Mouse (Mus musculus) cerebellum, postnatal 10 days (tissue): Measurements from ENCODE around the gene Cacna1b.

ENCODE experiments used
- DNase-seq, 2 experiments: peaks; one replicate each; pipeline ENCODE4 v3.0.0; 2021; ENCODE audit warnings: mixed read lengths in 2 of 2

The Cacna1b gene

DNA sequence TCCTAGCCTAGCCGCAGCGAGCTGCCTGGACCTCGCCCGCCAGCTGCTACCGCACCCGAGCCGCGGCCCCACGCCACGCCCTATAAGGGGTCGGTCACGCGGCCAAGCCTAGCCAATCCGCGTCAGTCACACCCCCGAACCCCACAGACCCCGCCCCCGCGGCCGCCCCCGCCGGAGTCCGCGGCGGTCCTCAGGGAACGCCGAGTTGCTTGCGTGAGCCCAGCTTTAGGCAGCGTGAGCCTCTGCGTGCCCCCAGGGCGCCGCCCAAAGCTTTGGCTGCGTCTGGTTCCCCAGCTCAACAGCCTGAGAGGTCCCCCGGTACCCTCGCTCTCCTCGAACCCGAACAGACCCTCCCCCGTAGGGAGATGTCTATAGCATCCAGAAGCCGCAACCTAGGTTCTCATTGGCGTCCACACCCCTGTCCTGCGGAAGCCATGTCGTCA lies at the start of gene Cacna1b:
Gene Cacna1b, minus strand, starts transcription at position 38 of the 443 bp plus-strand sequence.
- peak; percentile 99 for DNase-seq

DNA sequence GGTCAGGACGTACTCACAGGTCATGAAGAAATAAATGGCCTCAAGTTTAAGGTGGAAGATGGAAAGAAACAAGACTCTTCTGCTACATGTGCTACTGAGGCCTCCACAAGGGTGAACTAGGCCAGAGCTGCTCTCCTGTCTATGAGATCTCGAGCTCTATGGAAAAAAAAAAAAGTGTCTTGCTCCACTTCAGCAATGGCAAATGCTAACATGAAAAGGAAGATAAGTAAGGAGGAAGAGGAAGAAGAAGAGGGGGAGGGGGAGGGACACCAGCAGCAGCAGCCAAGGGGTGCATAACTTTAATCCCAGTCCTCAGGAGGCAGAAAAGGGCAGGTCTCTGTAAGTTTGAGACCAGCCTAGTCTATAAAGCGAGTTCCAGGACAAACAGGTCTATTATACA lies 46.8 kb upstream of the Cacna1b start:
- DNase-seq = no peak

DNA sequence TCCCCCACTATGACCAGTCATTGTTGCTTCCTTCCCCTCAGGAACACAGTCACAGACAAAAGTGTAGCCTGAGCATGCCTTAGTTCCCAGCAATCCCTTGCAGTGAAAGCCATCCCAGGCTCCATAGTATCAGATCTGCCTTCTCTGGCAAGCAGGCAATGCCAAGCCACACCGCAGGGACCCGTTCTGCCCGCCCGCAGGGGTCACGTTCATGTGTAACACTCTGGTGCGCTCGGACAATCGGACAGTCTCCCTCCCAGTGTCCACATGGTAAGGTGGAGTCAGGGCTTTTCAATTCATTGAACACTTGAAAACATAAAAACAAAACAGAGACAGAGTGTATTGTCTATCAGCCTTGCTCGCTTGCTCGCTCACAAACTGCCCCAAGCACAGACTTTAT lies 44.7 kb upstream of the Cacna1b start:
- peak; percentile 9 to 44 for DNase-seq

DNA sequence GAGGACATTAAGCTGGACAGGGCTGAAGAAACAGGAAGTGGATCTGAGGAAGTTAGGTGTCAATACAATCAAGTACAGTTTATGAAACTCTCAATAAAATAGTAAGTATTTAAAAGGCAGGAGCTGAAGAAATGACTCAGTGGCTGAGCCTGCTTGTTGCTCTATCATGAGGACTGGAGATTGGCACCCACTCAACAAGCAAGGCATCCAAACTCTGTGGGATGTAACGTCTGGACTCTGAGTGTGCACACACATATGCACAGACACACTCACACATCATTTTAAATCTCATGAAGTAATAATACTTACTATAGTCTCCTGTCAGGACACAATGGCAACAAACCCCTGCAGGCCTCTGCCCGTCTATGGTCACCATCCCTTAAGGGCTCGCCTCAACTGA lies 44.1 kb upstream of the Cacna1b start:
- no peak for DNase-seq

DNA sequence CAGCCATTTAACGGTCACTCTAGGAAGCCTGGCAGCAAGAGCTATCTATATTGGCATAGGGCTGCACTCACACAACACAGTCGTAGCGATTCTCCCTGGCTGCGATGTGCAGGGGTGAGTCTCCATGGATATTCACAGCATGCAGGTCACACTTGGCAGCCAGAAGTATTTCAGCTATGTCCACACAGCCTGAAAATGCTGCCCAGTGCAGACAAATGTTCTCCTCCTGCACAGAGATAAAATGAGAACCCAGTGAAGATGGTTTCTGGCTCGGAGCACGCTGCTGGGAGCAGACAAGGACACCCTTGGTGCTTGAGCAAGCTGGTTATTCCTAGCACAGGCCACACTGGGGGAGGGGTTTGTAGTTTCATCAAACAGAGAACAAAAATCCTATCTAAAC lies 43.2 kb upstream of the Cacna1b start:
- peak; percentile 6 to 13 for DNase-seq

DNA sequence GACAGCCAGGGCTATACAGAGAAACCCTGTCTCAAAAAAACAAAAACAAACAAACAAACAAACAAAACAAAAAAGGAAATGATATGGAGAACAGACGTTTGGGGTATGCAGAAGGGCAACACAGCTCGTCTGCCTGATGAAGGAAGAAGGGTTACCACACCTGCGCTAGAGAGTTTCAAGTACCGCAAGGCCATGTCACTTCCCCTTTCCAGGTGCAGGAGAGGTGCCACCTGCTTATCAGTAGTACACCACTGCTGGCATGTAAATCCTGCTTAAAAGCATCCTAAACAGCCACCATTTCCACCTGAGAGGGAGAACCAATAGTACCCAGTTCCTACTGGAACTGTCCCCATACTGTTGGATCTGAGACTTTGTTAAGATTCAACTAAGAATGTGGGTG lies 42.7 kb upstream of the Cacna1b start:
- DNase-seq = no peak

DNA sequence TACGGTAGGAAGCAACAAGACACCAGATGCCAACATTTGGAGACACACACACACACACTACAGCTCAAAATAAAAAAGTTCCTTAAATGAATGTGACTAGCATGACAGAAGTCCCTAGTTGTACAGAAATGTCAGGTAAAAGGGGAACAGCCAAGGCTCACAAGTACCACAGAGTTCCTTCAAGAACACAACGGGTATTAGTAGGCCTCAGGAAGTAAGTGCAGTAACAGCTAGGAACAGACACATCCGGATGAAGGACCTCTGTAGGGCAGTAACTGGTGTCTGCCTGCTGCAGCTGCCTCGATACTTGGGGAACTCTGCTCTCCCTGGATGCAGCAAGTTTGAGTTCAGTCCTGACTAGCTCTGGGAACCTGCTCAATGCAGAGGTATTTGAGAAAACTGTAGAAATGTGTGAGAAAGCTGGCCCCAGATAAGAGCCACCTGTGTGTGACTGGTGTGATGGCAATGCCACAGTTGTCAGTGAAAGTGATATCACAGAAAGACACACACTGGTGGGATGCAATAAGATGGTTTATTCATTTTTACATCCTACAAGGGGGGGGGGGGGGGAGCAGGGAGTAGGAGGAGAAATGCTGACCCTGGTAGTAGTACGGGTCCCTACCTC lies 34.0 kb upstream of the Cacna1b start:
- no peak for DNase-seq

DNA sequence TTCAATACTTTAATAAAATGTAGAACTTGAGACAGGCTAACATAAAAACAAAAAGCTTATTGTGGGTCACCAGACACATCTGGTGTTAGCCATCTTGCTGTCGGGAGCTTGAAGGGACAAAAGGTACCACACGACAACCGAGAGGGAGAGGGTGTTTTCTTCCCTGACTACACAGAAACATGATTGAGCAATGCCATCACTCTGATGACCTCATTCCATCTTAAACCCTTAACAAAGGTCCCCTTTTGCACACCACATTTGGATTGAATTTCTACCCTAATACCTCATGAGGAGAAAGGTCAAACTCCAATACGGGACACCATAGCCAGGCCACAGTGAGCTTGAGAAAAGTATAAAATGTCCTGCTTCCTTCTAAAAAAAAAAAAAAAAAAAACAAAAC lies 24.3 kb upstream of the Cacna1b start:
- no peak for DNase-seq

DNA sequence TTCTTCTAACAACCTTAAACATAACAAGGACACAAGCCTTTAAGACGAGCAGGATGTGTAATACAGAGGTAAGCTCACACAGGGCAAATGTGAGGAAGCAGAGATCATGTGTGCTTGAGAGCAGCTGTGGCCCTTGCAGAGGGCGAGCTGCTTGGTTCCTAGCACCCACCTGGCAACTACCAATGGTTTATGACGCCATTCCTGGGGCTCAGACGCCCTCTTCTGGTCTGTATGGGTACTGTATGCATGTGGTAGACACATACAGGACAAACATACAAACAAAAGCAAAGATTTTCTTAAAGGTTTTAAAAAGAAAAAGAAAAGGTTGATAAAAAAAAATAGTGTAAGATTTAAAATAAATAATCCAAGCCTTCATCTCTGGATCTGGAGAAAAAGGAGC lies 18.3 kb upstream of the Cacna1b start:
- DNase-seq = no peak

DNA sequence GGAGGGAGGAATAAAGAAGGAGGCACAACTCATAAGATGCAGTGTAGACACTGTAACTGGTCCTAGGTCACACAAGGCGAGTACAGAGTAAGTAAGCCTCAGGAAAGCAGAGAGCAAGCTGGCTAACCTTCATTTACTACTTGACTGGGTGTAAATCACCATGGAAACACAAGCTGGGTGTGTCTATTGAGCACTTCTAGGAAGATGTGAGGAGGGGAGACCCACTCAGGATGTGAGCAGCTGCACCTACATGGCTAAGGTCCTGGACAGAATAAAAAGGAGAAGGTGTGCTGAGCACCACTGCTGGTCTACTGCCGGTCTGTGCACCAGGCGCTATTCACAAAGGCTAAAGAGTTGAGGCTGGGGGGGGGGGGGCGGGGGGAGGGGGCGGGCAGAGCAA lies 13.9 kb upstream of the Cacna1b start:
- no peak for DNase-seq

DNA sequence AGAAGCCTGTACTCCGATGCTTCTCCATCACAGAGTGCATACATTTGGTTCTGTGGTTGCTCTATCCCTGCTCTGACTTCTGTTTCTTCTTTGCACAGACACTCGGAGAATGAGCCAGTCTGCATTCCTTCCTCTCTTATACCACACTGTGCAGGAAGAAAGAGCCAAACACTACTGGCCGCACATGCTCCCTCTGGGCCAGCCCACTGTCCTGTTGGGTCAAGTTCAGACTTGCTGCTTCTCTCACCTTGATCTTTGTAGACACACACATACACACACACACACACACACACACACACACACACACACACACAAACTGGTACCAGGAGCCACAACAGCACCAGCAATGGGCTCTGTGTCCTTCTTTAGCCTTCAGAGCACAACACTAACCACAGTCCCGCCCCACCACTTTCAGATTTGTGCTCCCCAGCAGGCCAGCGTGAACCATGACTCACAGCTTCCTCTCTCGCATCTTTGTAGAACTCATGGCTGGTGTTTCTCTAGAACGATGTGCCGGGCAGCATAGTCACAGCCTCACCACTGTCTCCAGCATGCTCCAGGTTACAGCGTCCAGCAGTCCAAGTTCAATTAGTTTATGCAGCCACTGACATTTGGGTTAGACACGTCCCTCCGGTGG lies 13.1 kb upstream of the Cacna1b start:
- DNase-seq = no peak

DNA sequence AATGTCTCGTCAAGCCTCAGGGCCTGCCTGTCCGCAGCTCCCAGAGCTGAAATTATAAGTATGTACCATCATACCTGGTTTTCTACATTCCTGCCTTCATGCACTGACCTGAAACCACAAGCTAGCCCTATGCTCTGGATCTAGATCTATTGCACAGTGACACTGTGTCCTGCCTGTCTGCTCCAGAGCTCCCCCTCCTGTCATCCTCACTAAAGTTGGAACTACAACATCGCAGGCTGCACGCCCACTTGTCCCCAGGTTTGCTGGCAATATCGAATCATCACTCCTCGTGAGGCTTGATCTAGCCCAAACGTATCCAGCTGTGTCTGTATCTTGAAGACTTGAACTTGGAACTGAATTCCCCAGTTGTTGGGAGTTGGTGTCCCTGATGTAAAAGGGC lies 11.9 kb upstream of the Cacna1b start:
- peak; percentile 27 to 38 for DNase-seq

DNA sequence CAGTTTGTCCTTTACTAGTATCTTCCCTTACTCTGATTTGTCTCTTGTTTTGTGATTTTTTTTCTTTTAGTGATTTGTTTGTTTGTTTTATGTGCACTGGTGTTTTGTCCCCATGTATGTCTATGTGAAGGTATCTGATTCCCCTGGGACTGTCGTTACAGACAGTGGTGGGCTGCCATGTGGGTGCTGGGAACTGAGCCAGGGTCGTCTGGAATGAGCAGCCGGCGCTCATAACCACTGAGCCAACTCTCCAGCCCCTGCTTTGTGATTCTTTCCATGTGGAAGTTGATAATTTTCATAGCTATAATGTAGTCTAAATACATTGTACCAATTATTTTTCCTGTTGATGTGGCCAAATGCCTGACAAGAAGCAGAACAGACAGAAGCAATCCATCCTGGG lies 7.9 kb upstream of the Cacna1b start:
- peak; percentile 38 to 47 for DNase-seq

DNA sequence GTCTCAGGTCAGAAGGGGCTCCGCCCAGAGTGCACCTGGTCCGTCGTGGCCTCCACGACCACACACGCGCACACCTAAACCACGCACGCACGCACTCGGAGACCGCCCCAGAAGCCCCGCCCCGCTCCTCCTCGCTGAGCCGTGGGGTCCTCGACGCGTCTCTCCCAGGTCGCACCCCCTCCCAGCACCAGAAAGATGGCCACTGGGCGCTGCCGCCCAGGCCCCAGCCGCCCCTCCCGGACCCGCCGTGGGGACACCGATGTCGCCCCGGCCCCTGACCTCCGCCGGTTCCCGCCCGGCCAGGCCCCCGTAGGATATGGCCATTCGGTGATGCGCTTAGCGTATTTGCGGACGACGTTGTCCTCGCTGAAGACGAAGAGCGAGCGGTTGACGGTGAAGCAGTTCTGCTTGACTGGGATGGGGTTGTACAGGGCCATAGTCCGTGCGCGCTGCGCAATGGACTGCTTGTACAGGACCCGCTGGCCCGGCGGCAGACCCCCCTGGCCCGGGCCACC lies 449 bp downstream of the Cacna1b start:
- peak; percentile 85 to 86 for DNase-seq

DNA sequence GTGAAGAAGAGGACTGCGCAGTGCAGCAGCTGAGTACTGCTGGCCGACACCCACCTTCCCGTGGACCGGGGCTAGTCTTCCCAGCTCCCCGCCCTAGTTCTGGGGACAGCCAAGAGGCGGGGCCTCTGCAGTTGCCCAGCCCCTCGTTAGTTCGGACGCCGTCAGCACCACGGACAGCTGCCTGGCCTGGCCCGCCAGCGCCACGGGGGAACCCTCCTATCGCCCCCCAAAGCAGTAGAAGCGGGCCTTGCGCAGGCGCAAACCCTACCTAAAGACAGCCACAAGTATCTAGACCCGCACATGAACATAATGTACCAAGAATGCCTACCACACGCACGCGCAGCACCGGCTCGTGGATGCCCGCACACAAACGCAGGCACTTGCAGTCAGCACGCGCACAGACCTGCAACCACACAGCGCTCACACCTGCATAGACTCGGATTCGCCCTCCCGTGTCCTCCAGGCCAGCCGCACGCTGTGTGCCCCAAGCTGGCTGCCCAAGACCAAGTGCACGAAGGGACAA lies 968 bp downstream of the Cacna1b start:
- peak; percentile 83 to 88 for DNase-seq

DNA sequence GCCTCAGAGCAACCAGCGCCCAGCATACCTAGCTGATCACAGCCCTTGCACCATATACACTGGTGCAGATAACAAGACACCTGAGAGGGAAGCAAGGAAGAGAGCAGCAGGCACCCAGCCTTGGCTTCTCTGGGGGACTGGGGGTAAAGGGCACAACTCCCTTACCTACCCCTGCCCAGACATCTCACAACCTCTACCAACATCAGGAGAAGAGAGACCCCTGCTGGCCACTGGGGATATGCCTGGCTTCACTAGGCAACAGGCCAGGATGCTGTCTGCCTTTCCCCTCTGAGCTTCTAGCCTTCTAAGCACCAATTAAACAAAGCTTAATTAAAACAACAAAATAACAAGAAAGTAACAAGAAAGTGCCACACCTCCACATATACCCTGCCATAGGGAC lies 7.7 kb downstream of the Cacna1b start:
- peak; percentile 80 to 84 for DNase-seq

DNA sequence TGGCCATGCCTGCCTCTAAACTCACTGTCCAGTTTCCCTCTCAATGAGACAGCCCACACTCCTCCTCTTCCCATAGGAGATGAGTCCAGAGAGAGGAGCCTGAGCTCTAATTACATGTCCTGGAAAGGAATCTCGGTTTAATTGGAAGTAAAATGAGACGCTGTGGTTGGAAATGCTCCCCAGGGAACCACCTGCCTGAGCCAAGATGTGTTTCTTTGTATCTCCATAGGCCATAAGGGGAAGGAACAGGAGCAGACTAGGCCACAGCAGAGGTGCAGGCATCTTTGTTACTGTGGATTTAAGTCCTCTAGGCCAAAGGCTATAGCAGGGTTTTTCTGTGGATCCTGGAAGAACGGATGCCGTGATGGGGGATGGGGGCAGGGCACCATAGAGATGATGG lies 10.4 kb downstream of the Cacna1b start:
- no peak for DNase-seq

DNA sequence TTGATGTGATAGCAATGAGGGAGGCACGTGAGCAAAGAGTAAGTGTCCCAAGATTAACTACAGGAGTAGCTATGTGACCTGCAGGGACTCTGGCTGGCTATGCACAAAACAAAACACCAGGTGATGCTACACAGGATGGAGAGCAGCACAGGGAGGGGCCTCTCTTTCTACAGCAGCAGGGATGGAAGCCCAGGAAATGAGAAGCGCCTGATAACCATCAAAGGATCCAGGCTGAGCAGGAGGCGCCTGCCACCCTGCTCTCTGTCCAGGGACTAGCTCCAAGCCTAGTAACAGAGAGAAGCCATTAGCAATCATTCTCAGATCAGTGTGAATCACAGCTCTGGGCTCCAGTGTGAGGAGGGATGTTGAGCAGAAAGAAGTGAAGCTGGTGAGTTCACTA lies 12.9 kb downstream of the Cacna1b start:
- no peak for DNase-seq

DNA sequence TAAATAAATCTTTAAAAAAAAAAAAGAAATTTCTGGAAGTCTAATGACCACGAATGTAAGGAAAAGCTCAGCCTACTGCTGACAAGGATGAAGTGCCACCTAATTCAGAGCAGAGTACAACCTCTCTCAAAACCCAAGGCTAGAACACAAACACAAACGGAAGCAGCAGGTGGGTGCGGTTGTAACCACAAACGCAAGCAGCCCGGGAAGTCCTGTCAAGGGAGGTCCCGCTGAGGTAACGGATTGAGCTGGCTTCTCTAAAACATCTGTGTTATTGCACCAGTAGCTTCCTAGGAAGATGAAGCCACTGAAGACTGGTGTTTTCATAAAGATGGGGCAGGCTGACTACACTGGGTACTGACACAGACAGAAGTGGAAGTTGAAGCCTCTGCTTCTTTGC lies 15.1 kb downstream of the Cacna1b start:
- no peak for DNase-seq

DNA sequence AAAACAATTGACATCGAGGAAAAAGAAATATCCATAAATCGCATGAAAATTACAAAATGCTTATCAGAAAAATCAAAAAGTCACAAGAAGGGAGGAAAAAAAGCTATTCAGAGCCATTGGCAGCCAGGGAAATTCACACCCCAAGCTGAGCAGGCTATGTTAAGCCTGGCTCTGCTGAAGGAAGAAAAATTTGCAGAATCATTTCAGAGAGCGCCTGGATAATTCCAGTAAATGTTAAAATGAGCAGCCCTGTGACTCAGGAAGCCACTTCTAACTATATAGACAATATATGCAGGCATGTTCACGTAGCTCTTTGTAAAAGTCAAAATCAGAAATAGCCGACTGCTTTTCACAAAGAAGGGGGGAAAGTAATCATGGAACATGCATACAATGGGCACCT lies 23.3 kb downstream of the Cacna1b start:
- DNase-seq = no peak

DNA sequence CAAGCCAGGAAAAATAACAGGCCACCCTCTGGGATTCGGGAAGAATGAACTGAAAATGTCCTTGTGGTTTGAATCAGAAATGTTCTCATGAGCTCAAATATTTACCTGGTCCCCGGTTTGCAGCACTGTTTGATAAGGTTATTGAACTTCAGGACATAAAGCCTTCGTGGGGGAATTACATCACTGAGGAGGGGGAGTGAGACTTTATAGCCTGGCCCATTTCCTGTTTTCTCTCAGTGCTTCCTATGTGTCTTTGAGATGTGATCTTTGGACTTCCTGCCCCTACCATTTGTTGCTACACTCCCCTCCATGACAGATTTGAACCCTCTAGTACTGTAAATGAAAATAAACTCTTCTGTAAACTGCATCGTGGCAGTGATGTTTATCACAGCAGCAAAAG lies 29.8 kb downstream of the Cacna1b start:
- DNase-seq = no peak

DNA sequence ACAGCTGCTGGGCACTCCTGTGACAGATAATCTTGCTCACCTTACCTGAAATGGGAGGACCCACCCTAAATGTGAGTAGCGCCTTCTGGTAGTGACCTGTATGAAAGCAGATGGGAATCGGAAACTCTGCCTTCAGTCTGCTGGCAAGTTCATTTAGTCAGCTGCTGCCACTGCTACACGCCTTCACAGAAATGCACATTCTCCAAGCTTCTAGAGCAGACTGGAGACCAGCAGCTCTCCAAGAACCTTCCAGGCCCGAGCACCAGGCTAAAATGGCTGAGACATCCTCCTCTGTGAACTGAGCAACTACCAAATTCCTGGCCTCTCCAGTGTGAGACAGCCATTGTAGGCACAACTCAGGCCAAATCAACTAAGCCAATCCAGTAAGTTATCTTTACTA lies 37.1 kb downstream of the Cacna1b start:
- DNase-seq = no peak

DNA sequence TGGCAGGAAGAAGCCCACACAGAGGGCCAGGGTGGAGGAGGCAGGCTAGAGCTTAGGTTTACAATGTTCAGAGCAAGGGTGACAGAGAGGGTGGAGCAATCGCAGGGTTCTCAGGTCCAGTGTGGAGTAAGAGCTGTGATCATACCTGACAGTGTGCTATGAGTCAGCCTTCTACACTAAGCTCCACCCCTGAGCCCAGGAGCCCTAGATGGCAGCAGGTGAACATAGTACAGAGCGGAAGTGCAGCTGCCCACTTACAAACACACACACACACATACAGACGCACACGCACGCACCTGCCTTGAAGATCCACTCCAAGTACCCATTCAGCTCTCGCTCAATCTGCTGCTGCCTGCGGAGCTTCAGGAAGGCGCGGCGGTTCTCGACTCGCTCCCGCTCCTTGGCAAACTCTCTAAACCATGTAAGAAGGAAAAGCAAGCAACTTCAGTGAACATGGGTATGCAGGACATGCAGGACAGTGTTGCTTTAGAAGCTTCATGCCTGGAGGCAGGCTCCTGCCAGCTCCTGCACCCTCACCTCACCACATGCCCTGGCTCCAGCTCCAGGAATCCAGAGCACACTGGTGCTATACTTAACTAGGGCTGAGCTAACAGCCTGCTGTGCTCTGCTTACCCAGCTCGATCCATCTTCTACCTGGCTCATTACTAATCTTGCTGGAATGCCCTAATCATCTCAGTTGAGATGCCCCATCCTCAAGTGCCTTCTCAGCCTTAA lies 43.1 kb downstream of the Cacna1b start:
- no peak for DNase-seq

DNA sequence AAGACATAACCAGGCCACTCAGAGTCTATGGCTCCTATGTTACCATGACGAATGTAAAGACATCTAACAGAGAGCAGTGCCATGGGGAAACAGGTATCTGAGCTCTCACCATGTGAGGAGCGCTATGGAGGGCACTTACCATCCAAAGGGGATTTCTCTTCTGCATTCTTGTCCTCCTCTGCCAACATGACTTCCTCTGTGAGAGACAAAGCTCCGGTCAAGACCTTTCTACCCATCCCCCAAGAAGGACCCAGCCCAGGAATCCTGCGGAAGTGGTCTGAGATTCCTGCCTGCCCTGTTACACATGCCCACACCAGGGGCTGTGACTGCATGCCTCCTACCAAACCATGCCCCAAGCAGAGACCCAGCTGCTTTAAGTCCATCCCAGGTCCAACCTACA lies 44.0 kb downstream of the Cacna1b start:
- DNase-seq = no peak
